12 mouse cellular contexts compared by ENCODE assay signal in genomic region chr16:49923720-49924119, GRCm38 (mm10).
DNase-seq lines count a peak whose midpoint lies in the region; ATAC-seq and TF ChIP-seq lines count a peak whose summit lies in the region.
"Had no signal": no experiment of that assay in that cellular context is flagged by ENCODE, and none has a peak within 500 bp of the region (broad histone marks: within the 10 kb centered on the region; RNA-seq: fewer than 3 reads in every experiment).

No protein-coding gene starts in this region.

- H3K36me3 ChIP-seq in heart, embryonic 10.5 days: no peaks in the 10 kb centered on the region
- no peaks in the 10 kb centered on the region for H3K36me3 ChIP-seq in C2C12 (ENCODE audit: control insufficient read depth, insufficient read depth)
- H3K36me3 ChIP-seq in limb, embryonic 14.5 days (ENCODE audit: control insufficient read depth, insufficient read depth, low read length): no peaks in the 10 kb centered on the region; the same call in 1 of the 2 replicates
- H3K36me3 ChIP-seq: heart, embryonic 13.5 days; hindbrain, embryonic 12.5 days had no signal

- DNase-seq in heart, adult 11 months: peak; percentile 95
- no peak for DNase-seq in heart, embryonic 10.5 days (ENCODE audit: low spot score)
- peak; percentile 61 for DNase-seq in fibroblast of lung, adult 2 months (ENCODE audit: low read depth)
- peak; percentile 65 for DNase-seq in limb, embryonic 14.5 days (ENCODE audit: low spot score)
- DNase-seq in spleen, postnatal 4 days (ENCODE audit: low spot score in 2 of 2): no peak
- no peak for DNase-seq in adrenal gland, postnatal 36 days
- DNase-seq in left cerebral cortex, adult 9 months (ENCODE audit: low spot score in 2 of 2): no peak
- DNase-seq: cerebellum, adult 2 months had no signal

- 71% methylated on average over 9 of the region's 9 CpGs for WGBS in heart, embryonic 10.5 days
- WGBS in limb, embryonic 14.5 days: 21% methylated on average over 9 of the region's 9 CpGs

- no peak overlapping the region for H3K4me2 ChIP-seq in limb, embryonic 14.5 days (replicated peaks; ENCODE audit: low read depth, low read length, severe bottlenecking)
- H3K4me2 ChIP-seq: forebrain, embryonic 13.5 days; heart, embryonic 13.5 days; hindbrain, embryonic 12.5 days had no signal

- no peaks in the 10 kb centered on the region for H3K79me3 ChIP-seq in C2C12 (ENCODE audit: low read depth)

- no peaks in the 10 kb centered on the region for H3K79me2 ChIP-seq in C2C12 (ENCODE audit: control insufficient read depth, insufficient read depth)

- H3K4me1 ChIP-seq in heart, embryonic 10.5 days: peaks cover 7% of the 10 kb centered on the region
- H3K4me1 ChIP-seq in limb, embryonic 14.5 days (ENCODE audit: control insufficient read depth, insufficient read depth, low read length): peaks cover 15% of the 10 kb centered on the region
- H3K4me1 ChIP-seq: forebrain, embryonic 13.5 days had no signal

- no peak for TF ChIP-seq POLR2A in limb, embryonic 14.5 days (IDR thresholded peaks at IDR 0.05; ENCODE audit: borderline replicate concordance, extremely low read depth, insufficient read depth, insufficient read length)

- no peaks in the 10 kb centered on the region for H3K27me3 ChIP-seq in heart, embryonic 10.5 days (ENCODE audit: insufficient read depth, poor library complexity, severe bottlenecking)
- no peaks in the 10 kb centered on the region for H3K27me3 ChIP-seq in C2C12 (ENCODE audit: control insufficient read depth, insufficient read depth, insufficient read length)
- peaks cover 6% of the 10 kb centered on the region; the same call in 1 of the 2 replicates for H3K27me3 ChIP-seq in limb, embryonic 14.5 days (ENCODE audit: control insufficient read depth, insufficient read depth, low read length)
- H3K27me3 ChIP-seq: forebrain, embryonic 13.5 days; heart, embryonic 13.5 days; hindbrain, embryonic 12.5 days had no signal

- no peak for TF ChIP-seq CTCF in C2C12 (IDR thresholded peaks at IDR 0.05; ENCODE audit: control insufficient read depth, insufficient read depth, insufficient read length)

- H3K27ac ChIP-seq in heart, embryonic 10.5 days: no peak overlapping the region
- H3K27ac ChIP-seq in limb, embryonic 14.5 days (replicated peaks; ENCODE audit: low read depth, low read length): 0 out of 2 replicates have a peak overlapping the region, but pooled peaks have one; percentile 34
- H3K27ac ChIP-seq: forebrain, embryonic 13.5 days; heart, embryonic 13.5 days; hindbrain, embryonic 12.5 days had no signal

- H3K9ac ChIP-seq in limb, embryonic 14.5 days (ENCODE audit: low read depth, low read length, severe bottlenecking): no peak overlapping the region
- H3K9ac ChIP-seq: forebrain, embryonic 13.5 days; heart, embryonic 13.5 days; hindbrain, embryonic 12.5 days had no signal

- ATAC-seq in limb, embryonic 14.5 days (ENCODE audit: low FRiP score, low read depth): peak; percentile 72; the same call in 1 of the 2 replicates
- ATAC-seq: forebrain, embryonic 13.5 days had no signal

- H3ac ChIP-seq in C2C12 (ENCODE audit: control insufficient read depth, insufficient read length, low read depth): no peak overlapping the region

- no peaks in the 10 kb centered on the region for H3K9me3 ChIP-seq in heart, embryonic 10.5 days
- H3K9me3 ChIP-seq in limb, embryonic 14.5 days (ENCODE audit: control insufficient read depth, low read length): 0 out of 2 replicates have a peak, but pooled peaks cover 3% of the 10 kb centered on the region
- H3K9me3 ChIP-seq: forebrain, embryonic 13.5 days; heart, embryonic 13.5 days; hindbrain, embryonic 12.5 days had no signal

- no peak overlapping the region for H3K4me3 ChIP-seq in heart, embryonic 10.5 days
- H3K4me3 ChIP-seq in C2C12 (ENCODE audit: insufficient read depth, poor library complexity, severe bottlenecking): no peak overlapping the region
- H3K4me3 ChIP-seq in limb, embryonic 14.5 days (replicated peaks; ENCODE audit: low read length): no peak overlapping the region
- H3K4me3 ChIP-seq: forebrain, embryonic 13.5 days; heart, embryonic 13.5 days; hindbrain, embryonic 12.5 days had no signal

TF ChIP-seq in C2C12, 6 proteins besides CTCF, POLR2A, EP300 and RAD21:
- TF ChIP-seq FOSL1 (IDR thresholded peaks at IDR 0.05; ENCODE audit: insufficient read depth, low read length, poor library complexity, severe bottlenecking) (no peak), USF1 (IDR thresholded peaks at IDR 0.05; ENCODE audit: low read depth) (peak; percentile 92), CEBPB (IDR thresholded peaks at IDR 0.05; ENCODE audit: low read depth) (no peak), MYOG (IDR thresholded peaks at IDR 0.05; ENCODE audit: control insufficient read depth, extremely low read depth, insufficient read length) (no peak), MYOD1 (IDR thresholded peaks at IDR 0.05; ENCODE audit: control insufficient read depth, insufficient read length, low read depth) (no peak)

Comparison
In these comparisons a context has a peak if more than half of its experiments do, and no peak if none do; other contexts are left out.
1. DNase-seq: peak in heart, adult 11 months (single experiment), fibroblast of lung, adult 2 months (single experiment) and limb, embryonic 14.5 days (single experiment); none in heart, embryonic 10.5 days (single experiment), spleen, postnatal 4 days (0 of 2), adrenal gland, postnatal 36 days (0 of 2) and left cerebral cortex, adult 9 months (0 of 2).